15 mouse cellular contexts compared by ENCODE assay signal in genomic region chr2:70852186-70852795, GRCm38 (mm10). TPM values are rescaled to one million over a fixed set of nuclear protein-coding genes. Genes with fewer than 3 reads are reported as not detected.
DNase-seq lines count a peak whose midpoint lies in the region; ATAC-seq and TF ChIP-seq lines count a peak whose summit lies in the region.
"Had no signal": no experiment of that assay in that cellular context is flagged by ENCODE, and none has a peak within 500 bp of the region (broad histone marks: within the 10 kb centered on the region; RNA-seq: fewer than 3 reads in every experiment).

No protein-coding gene starts in this region.

- DNase-seq in heart, adult 2 months: no peak
- no peak for DNase-seq in neural tube, embryonic 10.5 days (ENCODE audit: extremely low spot score, low spot score)
- no peak for DNase-seq in hindbrain, postnatal 0 days (ENCODE audit: low spot score)
- no peak for DNase-seq in frontal cortex, postnatal 36 days (ENCODE audit: low spot score in 2 of 2)
- DNase-seq in liver: no peak
- no peak for DNase-seq in lung, postnatal 14 days
- DNase-seq: adrenal gland, postnatal 25 days; cerebellum, adult 11-12 months; kidney, postnatal 25 days; lung, postnatal 36 days; thymus, postnatal 36 days had no signal

- no peaks in the 10 kb centered on the region for H3K36me3 ChIP-seq in heart, embryonic 14.5 days (ENCODE audit: control insufficient read depth, insufficient read depth, low read length)
- H3K36me3 ChIP-seq in heart, adult 2 months (ENCODE audit: control insufficient read depth, insufficient read depth, low read length): no peaks in the 10 kb centered on the region
- H3K36me3 ChIP-seq in neural tube, embryonic 12.5 days: no peaks in the 10 kb centered on the region
- no peaks in the 10 kb centered on the region for H3K36me3 ChIP-seq in hindbrain, postnatal 0 days (ENCODE audit: insufficient read depth, low read length)
- H3K36me3 ChIP-seq: intestine, embryonic 15.5 days had no signal

- peaks cover 5 to 16% of the 10 kb centered on the region in 2 experiments for H3K4me1 ChIP-seq in heart, embryonic 14.5 days (ENCODE audit: control insufficient read depth in 2 of 2, insufficient read depth in 2 of 2, low read length in 2 of 2)
- no peaks in the 10 kb centered on the region for H3K4me1 ChIP-seq in heart, adult 2 months (ENCODE audit: control insufficient read depth, insufficient read depth, low read length)
- no peaks in the 10 kb centered on the region for H3K4me1 ChIP-seq in neural tube, embryonic 12.5 days
- H3K4me1 ChIP-seq in hindbrain, postnatal 0 days (ENCODE audit: insufficient read depth, low read length): no peaks in the 10 kb centered on the region
- H3K4me1 ChIP-seq: intestine, embryonic 15.5 days had no signal

- intact Hi-C loops in heart, adult 2 months (cut with DNase I): no loop called here

- H3K4me2 ChIP-seq in heart, embryonic 14.5 days (ENCODE audit: low read length): peak overlapping the region; percentile 57
- peak overlapping the region; percentile 19 for H3K4me2 ChIP-seq in neural tube, embryonic 12.5 days (replicated peaks)
- H3K4me2 ChIP-seq in hindbrain, postnatal 0 days (ENCODE audit: low read depth, low read length): peak overlapping the region; percentile 49
- H3K4me2 ChIP-seq: intestine, embryonic 15.5 days had no signal

- H3K9ac ChIP-seq in heart, embryonic 14.5 days (ENCODE audit: low read length): peak overlapping the region; percentile 16
- H3K9ac ChIP-seq in heart, adult 2 months (ENCODE audit: low read depth, low read length): no peak overlapping the region
- no peak overlapping the region for H3K9ac ChIP-seq in neural tube, embryonic 12.5 days
- H3K9ac ChIP-seq in hindbrain, postnatal 0 days (replicated peaks; ENCODE audit: low read length): peak overlapping the region; percentile 40; the same call in 1 of the 2 replicates
- H3K9ac ChIP-seq: intestine, embryonic 15.5 days had no signal

- H3K79me2 ChIP-seq in heart, adult 2 months (replicated peaks; ENCODE audit: control insufficient read depth, insufficient read depth, low read length): no peaks in the 10 kb centered on the region

- 44% methylated on average over 8 of the region's 8 CpGs for WGBS in heart, embryonic 14.5 days
- 48% methylated on average over 8 of the region's 8 CpGs for WGBS in heart, adult 2 months
- 73% methylated on average over 8 of the region's 8 CpGs for WGBS in neural tube, embryonic 12.5 days
- 37% methylated on average over 8 of the region's 8 CpGs for WGBS in hindbrain, postnatal 0 days

- H3K9me3 ChIP-seq in heart, embryonic 14.5 days (ENCODE audit: control insufficient read depth, low read length): no peaks in the 10 kb centered on the region
- no peaks in the 10 kb centered on the region for H3K9me3 ChIP-seq in neural tube, embryonic 12.5 days
- no peaks in the 10 kb centered on the region for H3K9me3 ChIP-seq in hindbrain, postnatal 0 days (ENCODE audit: low read length)
- H3K9me3 ChIP-seq: intestine, embryonic 15.5 days had no signal

- TF ChIP-seq POLR2A in heart, adult 2 months (IDR thresholded peaks at IDR 0.05; ENCODE audit: insufficient read depth, low read depth, low read length): no peak

- H3K27me3 ChIP-seq in heart, embryonic 14.5 days (ENCODE audit: control insufficient read depth, insufficient read depth, low read length): no peaks in the 10 kb centered on the region
- no peaks in the 10 kb centered on the region for H3K27me3 ChIP-seq in heart, adult 2 months (ENCODE audit: control insufficient read depth, insufficient read depth, low read length)
- no peaks in the 10 kb centered on the region for H3K27me3 ChIP-seq in neural tube, embryonic 12.5 days (replicated peaks)
- no peaks in the 10 kb centered on the region for H3K27me3 ChIP-seq in hindbrain, postnatal 0 days (ENCODE audit: insufficient read depth, low read length)
- H3K27me3 ChIP-seq: CH12.LX; intestine, embryonic 15.5 days had no signal

- H3K4me3 ChIP-seq in heart, embryonic 14.5 days (ENCODE audit: control insufficient read depth in 1 of 2, insufficient read depth in 1 of 2, low read depth in 1 of 2, low read length in 2 of 2): peak overlapping the region; percentile 13; a peak in 3 of 4 replicates
- no peak overlapping the region for H3K4me3 ChIP-seq in heart, adult 2 months
- H3K4me3 ChIP-seq in neural tube, embryonic 12.5 days: no peak overlapping the region
- peak overlapping the region; percentile 18 for H3K4me3 ChIP-seq in hindbrain, postnatal 0 days (ENCODE audit: low read length)
- H3K4me3 ChIP-seq: intestine, embryonic 15.5 days had no signal

- no peak for ATAC-seq in heart, embryonic 14.5 days (ENCODE audit: insufficient number of reproducible peaks, insufficient read depth, low FRiP score, low read depth)
- ATAC-seq in neural tube, embryonic 12.5 days (ENCODE audit: low FRiP score, low read depth): no peak
- ATAC-seq in hindbrain, postnatal 0 days: 0 out of 2 replicates have a peak, but pooled peaks have one; percentile 27
- ATAC-seq: intestine, embryonic 15.5 days had no signal

- TF ChIP-seq CTCF in heart, adult 2 months (IDR thresholded peaks at IDR 0.05): no peak
- no peak for TF ChIP-seq CTCF in hindbrain, postnatal 0 days (IDR thresholded peaks at IDR 0.05; ENCODE audit: low read depth)

- no peak for TF ChIP-seq EP300 in heart, adult 2 months (IDR thresholded peaks at IDR 0.05; ENCODE audit: insufficient read depth, low read depth, low read length)

- no peak overlapping the region for H3K27ac ChIP-seq in heart, embryonic 14.5 days (replicated peaks in 1 of 2; ENCODE audit: control insufficient read depth in 1 of 2, insufficient read depth in 1 of 2, low read depth in 2 of 2, low read length in 2 of 2)
- H3K27ac ChIP-seq in heart, adult 2 months: no peak overlapping the region
- H3K27ac ChIP-seq in neural tube, embryonic 12.5 days: no peak overlapping the region
- H3K27ac ChIP-seq in hindbrain, postnatal 0 days: no peak overlapping the region
- H3K27ac ChIP-seq: intestine, embryonic 15.5 days had no signal

RNA-seq across cellular contexts. Expression of gene Tlk1, which starts 26.8 kb away (rescaled TPM):
- polyA plus RNA-seq in heart, embryonic 14.5 days (2014; fragmentation: Nextera tagmentation; extraction: Ambion mirVana): 37.2 and 41.0 TPM in 2 replicates
- 10 to 100 TPM; 26.0 to 31.3 TPM for total RNA-seq in heart, adult 2 months (2021)
- polyA plus RNA-seq in heart, adult 2 months (2012; rRNA removed): 6.9 and 15.4 TPM in 2 replicates
- polyA plus RNA-seq in neural tube, embryonic 12.5 days (2016; fragmentation: Nextera tagmentation; extraction: Ambion mirVana): 36.1 and 36.3 TPM in 2 replicates
- total RNA-seq in hindbrain, postnatal 0 days (2014; rRNA removed): 17.3 and 22.8 TPM in 2 replicates
- polyA plus RNA-seq in hindbrain, postnatal 0 days (2015; fragmentation: Nextera tagmentation; extraction: Ambion mirVana): 23.8 and 27.0 TPM in 2 replicates

Comparison
In these comparisons a context has a peak if more than half of its experiments do, and no peak if none do; other contexts are left out.
1. H3K4me3 ChIP-seq: peak in heart, embryonic 14.5 days (2 of 2) and hindbrain, postnatal 0 days (single experiment); none in heart, adult 2 months (single experiment) and neural tube, embryonic 12.5 days (single experiment).
2. H3K9ac ChIP-seq: peak in heart, embryonic 14.5 days (single experiment) and hindbrain, postnatal 0 days (single experiment); none in heart, adult 2 months (single experiment) and neural tube, embryonic 12.5 days (single experiment).
3. Peak in every context shown above with its lines, with median percentiles within 50 percentile points of each other: H3K4me2 ChIP-seq.